Mouse (Mus musculus) neural tube, embryonic 15.5 days (tissue): ENCODE results near the gene Ccl2. TPM values are rescaled to one million over a fixed set of nuclear protein-coding genes. Genes with fewer than 3 reads are reported as not detected.

Source experiments
- ATAC-seq: fragments of 200-750 bp; cut with Nextera tagmentation; 2 replicates; pipeline ENCODE4 v1.8.0; 2017; ENCODE audit warnings: mild to moderate bottlenecking, moderate TSS enrichment, moderate library complexity; ENCODE audit not compliant: low FRiP score
- H3K27ac ChIP-seq: fragments of 300-500 bp; sonication (generic); replicated peaks from 2 replicates; pipeline ENCODE4 v1.5.1; 2015; ENCODE audit warnings: mild to moderate bottlenecking, inconsistent platforms
- H3K27me3 ChIP-seq: fragments of 300-500 bp; sonication (generic); replicated peaks from 2 replicates; pipeline ENCODE4 v1.6.1; 2015; ENCODE audit warnings: inconsistent platforms
- H3K36me3 ChIP-seq: fragments of 300-500 bp; sonication (generic); 2 replicates; pipeline ENCODE4 v1.6.1; 2015; ENCODE audit warnings: inconsistent platforms
- H3K4me1 ChIP-seq: fragments of 300-500 bp; sonication (generic); 2 replicates; pipeline ENCODE4 v1.6.1; 2015; ENCODE audit warnings: inconsistent platforms
- H3K4me2 ChIP-seq: fragments of 300-500 bp; sonication (generic); 2 replicates; pipeline ENCODE4 v1.6.1; 2015; ENCODE audit warnings: inconsistent platforms, mild to moderate bottlenecking, moderate library complexity
- H3K4me3 ChIP-seq: fragments of 300-500 bp; sonication (generic); replicated peaks from 2 replicates; pipeline ENCODE4 v1.5.1; 2015; ENCODE audit warnings: mild to moderate bottlenecking, inconsistent platforms
- H3K9ac ChIP-seq: fragments of 300-500 bp; sonication (generic); replicated peaks from 2 replicates; pipeline ENCODE4 v1.6.1; 2015; ENCODE audit warnings: mild to moderate bottlenecking, inconsistent platforms
- H3K9me3 ChIP-seq: fragments of 300-500 bp; sonication (generic); replicated peaks from 2 replicates; pipeline ENCODE4 v1.6.1; 2016; ENCODE audit warnings: inconsistent platforms
- WGBS: fragments of 180-500 bp; shearing (Covaris S2); methylation state at CpG from one replicate; pipeline ENCODE4 v1.1.7; 2015; ENCODE audit warnings: mixed read lengths; 5-methylcytosine and 5-hydroxymethylcytosine counted together
- polyA plus RNA-seq: library from polyadenylated mRNA; unstranded; fragments of >200 nt; fragmentation: Nextera tagmentation; extraction: Ambion mirVana; gene quantifications from 2 replicates; pipeline ENCODE4 v1.2.1, GENCODE M21; 2015

Gene Ccl2
- 1.6 and 2.5 TPM in 2 replicates for polyA plus RNA-seq

- Histone ChIP-seq H3K27ac (0 out of 2 replicates have a peak within 1 kb of the TSS, but pooled peaks have one; percentile 23), H3K36me3 (no peaks in the 10 kb centered on the region), H3K4me1 (peaks cover 32% of the 10 kb centered on the region), H3K9ac (no peak within 1 kb of the TSS), H3K4me2 (0 out of 2 replicates have a peak within 1 kb of the TSS, but pooled peaks have one; percentile 13), H3K27me3 (no peaks in the 10 kb centered on the region), H3K9me3 (no peaks in the 10 kb centered on the region), H3K4me3 (no peak within 1 kb of the TSS)
- no peak for ATAC-seq
- 28% methylated on average over 5 of the region's 5 CpGs for WGBS
Measured at GRCm38 (mm10) chr11:82035356-82035755, at the start of gene Ccl2. Gene Ccl2, plus strand, starts transcription at chr11:82035571.

GRCm38 (mm10) chr11:81996172-81996841 is 39.1 kb upstream of the Ccl2 start:
- Histone ChIP-seq H3K9me3 (no peaks in the 10 kb centered on the region), H3K27ac (0 out of 2 replicates have a peak overlapping the region, but pooled peaks have one; percentile 6), H3K4me1 (peaks cover 2% of the 10 kb centered on the region; the same call in 1 of the 2 replicates), H3K36me3 (no peaks in the 10 kb centered on the region), H3K9ac (no peak overlapping the region), H3K4me2 (no peak overlapping the region), H3K27me3 (peaks cover 3% of the 10 kb centered on the region), H3K4me3 (no peak overlapping the region)
- ATAC-seq, result no peak
- 58% methylated on average over 10 of the region's 10 CpGs for WGBS

GRCm38 (mm10) chr11:81997085-81997484 is 38.3 kb upstream of the Ccl2 start:
- Histone ChIP-seq H3K27ac (no peak overlapping the region), H3K27me3 (peaks cover 3% of the 10 kb centered on the region), H3K4me3 (no peak overlapping the region), H3K36me3 (no peaks in the 10 kb centered on the region), H3K9me3 (no peaks in the 10 kb centered on the region), H3K4me1 (peaks cover 2% of the 10 kb centered on the region; the same call in 1 of the 2 replicates), H3K4me2 (no peak overlapping the region), H3K9ac (no peak overlapping the region)
- ATAC-seq, result no peak
- 89% methylated on average over 5 of the region's 5 CpGs for WGBS

GRCm38 (mm10) chr11:81998646-81999045 is 36.7 kb upstream of the Ccl2 start:
- H3K9me3 ChIP-seq, result no peaks in the 10 kb centered on the region
- ATAC-seq, result no peak
- H3K4me1 ChIP-seq, result peaks cover 2% of the 10 kb centered on the region; the same call in 1 of the 2 replicates
- H3K36me3 ChIP-seq, result no peaks in the 10 kb centered on the region
- 94% methylated on average over 3 of the region's 3 CpGs for WGBS
- peaks cover 3% of the 10 kb centered on the region for H3K27me3 ChIP-seq
- no peak overlapping the region for H3K9ac ChIP-seq
- H3K27ac ChIP-seq, result no peak overlapping the region
- H3K4me2 ChIP-seq, result no peak overlapping the region
- no peak overlapping the region for H3K4me3 ChIP-seq

- no peak for ATAC-seq
- no peak overlapping the region for H3K27ac ChIP-seq
- 74% methylated on average over 4 of the region's 4 CpGs for WGBS
- no peak overlapping the region for H3K4me2 ChIP-seq
- no peak overlapping the region for H3K9ac ChIP-seq
- peaks cover 3% of the 10 kb centered on the region for H3K27me3 ChIP-seq
- H3K4me1 ChIP-seq, result peaks cover 2% of the 10 kb centered on the region; the same call in 1 of the 2 replicates
- H3K36me3 ChIP-seq, result no peaks in the 10 kb centered on the region
- H3K9me3 ChIP-seq, result no peaks in the 10 kb centered on the region
- no peak overlapping the region for H3K4me3 ChIP-seq
Measured at GRCm38 (mm10) chr11:81999469-81999868, 35.9 kb upstream of the Ccl2 start.

GRCm38 (mm10) chr11:82000581-82000980 is 34.8 kb upstream of the Ccl2 start:
- no peak for ATAC-seq
- Histone ChIP-seq H3K4me2 (no peak overlapping the region), H3K27me3 (peaks cover 3% of the 10 kb centered on the region), H3K36me3 (no peaks in the 10 kb centered on the region), H3K9ac (no peak overlapping the region), H3K9me3 (no peaks in the 10 kb centered on the region), H3K4me3 (no peak overlapping the region), H3K27ac (no peak overlapping the region), H3K4me1 (peaks cover 2% of the 10 kb centered on the region; the same call in 1 of the 2 replicates)
- WGBS, result 58% methylated on average over 5 of the region's 5 CpGs

GRCm38 (mm10) chr11:82004810-82005209 is 30.6 kb upstream of the Ccl2 start:
- no peak overlapping the region for H3K4me3 ChIP-seq
- 74% methylated on average over 2 of the region's 2 CpGs for WGBS
- ATAC-seq, result no peak
- peaks cover 3% of the 10 kb centered on the region; the same call in 1 of the 2 replicates for H3K27me3 ChIP-seq
- H3K36me3 ChIP-seq, result no peaks in the 10 kb centered on the region
- peaks cover 16% of the 10 kb centered on the region for H3K4me1 ChIP-seq
- no peaks in the 10 kb centered on the region for H3K9me3 ChIP-seq
- no peak overlapping the region for H3K4me2 ChIP-seq
- no peak overlapping the region for H3K9ac ChIP-seq
- no peak overlapping the region for H3K27ac ChIP-seq

GRCm38 (mm10) chr11:82006796-82007423 is 28.5 kb upstream of the Ccl2 start:
- H3K27ac ChIP-seq, result peak overlapping the region; percentile 23
- H3K4me2 ChIP-seq, result peak overlapping the region; percentile 33
- ATAC-seq, result no peak; the same call in 1 of the 2 replicates
- no peaks in the 10 kb centered on the region for H3K36me3 ChIP-seq
- H3K4me1 ChIP-seq, result peaks cover 16% of the 10 kb centered on the region
- H3K9ac ChIP-seq, result no peak overlapping the region
- H3K9me3 ChIP-seq, result no peaks in the 10 kb centered on the region
- no peaks in the 10 kb centered on the region for H3K27me3 ChIP-seq
- 39% methylated on average over 12 of the region's 12 CpGs for WGBS
- no peak overlapping the region for H3K4me3 ChIP-seq

GRCm38 (mm10) chr11:82010115-82010514 is 25.3 kb upstream of the Ccl2 start:
- no peak overlapping the region for H3K9ac ChIP-seq
- no peak overlapping the region for H3K4me2 ChIP-seq
- no peak for ATAC-seq
- H3K27ac ChIP-seq, result no peak overlapping the region
- no peaks in the 10 kb centered on the region for H3K27me3 ChIP-seq
- H3K9me3 ChIP-seq, result no peaks in the 10 kb centered on the region
- H3K36me3 ChIP-seq, result no peaks in the 10 kb centered on the region
- 92% methylated on average over 3 of the region's 3 CpGs for WGBS
- peaks cover 16% of the 10 kb centered on the region for H3K4me1 ChIP-seq
- no peak overlapping the region for H3K4me3 ChIP-seq

- 64% methylated on average over 8 of the region's 8 CpGs for WGBS
- Histone ChIP-seq H3K9ac (no peak overlapping the region), H3K9me3 (no peaks in the 10 kb centered on the region), H3K4me2 (no peak overlapping the region), H3K27me3 (no peaks in the 10 kb centered on the region), H3K36me3 (no peaks in the 10 kb centered on the region), H3K4me3 (no peak overlapping the region), H3K4me1 (peaks cover 15% of the 10 kb centered on the region), H3K27ac (no peak overlapping the region)
- no peak for ATAC-seq
Measured at GRCm38 (mm10) chr11:82011411-82012193, 23.8 kb upstream of the Ccl2 start.

- Histone ChIP-seq H3K4me3 (no peak overlapping the region), H3K9ac (no peak overlapping the region), H3K27me3 (no peaks in the 10 kb centered on the region), H3K4me1 (no peaks in the 10 kb centered on the region), H3K9me3 (no peaks in the 10 kb centered on the region), H3K27ac (no peak overlapping the region), H3K36me3 (no peaks in the 10 kb centered on the region), H3K4me2 (no peak overlapping the region)
- no peak for ATAC-seq
- WGBS, result 0% methylated on average over 1 of the region's 1 CpGs
Measured at GRCm38 (mm10) chr11:82013756-82014155, 21.6 kb upstream of the Ccl2 start.
